Mouse (Mus musculus) cerebellum, postnatal 25 days (tissue): ENCODE measurements around the gene Fam133b.
A peak's percentile ranks its signal among the peaks of the same experiment; 100 is the strongest.

Source experiments
- DNase-seq, 2 experiments: peaks; one replicate each; pipeline ENCODE4 v3.0.0; 2021; ENCODE audit warnings: mixed read lengths in 2 of 2

The Fam133b gene

GRCm38 (mm10) chr5:3543629-3544479, at the start of gene Fam133b:
Fam133b (plus strand) TSS chr5:3543833.
- DNase-seq = peak; percentile 98

GRCm38 (mm10) chr5:3493968-3494367, 49.7 kb upstream of the Fam133b start:
- DNase-seq = no peak

- no peak for DNase-seq
These were observed 49.0 kb upstream of the Fam133b start for GRCm38 (mm10) chr5:3494452-3495187.

- no peak for DNase-seq
These were observed 46.1 kb upstream of the Fam133b start for GRCm38 (mm10) chr5:3497505-3497925.

GRCm38 (mm10) chr5:3500298-3500697, 43.3 kb upstream of the Fam133b start:
- no peak for DNase-seq

GRCm38 (mm10) chr5:3500957-3501563, 42.6 kb upstream of the Fam133b start:
- no peak for DNase-seq

- no peak for DNase-seq
These were observed 42.0 kb upstream of the Fam133b start for GRCm38 (mm10) chr5:3501564-3502001.

GRCm38 (mm10) chr5:3502610-3503350, 40.9 kb upstream of the Fam133b start:
- DNase-seq = no peak

- DNase-seq = no peak
These were observed 40.3 kb upstream of the Fam133b start for GRCm38 (mm10) chr5:3503373-3503772.

GRCm38 (mm10) chr5:3503836-3504323, 39.8 kb upstream of the Fam133b start:
- no peak for DNase-seq

GRCm38 (mm10) chr5:3504453-3504852, 39.2 kb upstream of the Fam133b start:
- DNase-seq = no peak

- no peak for DNase-seq
These were observed 38.1 kb upstream of the Fam133b start for GRCm38 (mm10) chr5:3505553-3505952.

GRCm38 (mm10) chr5:3508480-3509381, 34.9 kb upstream of the Fam133b start:
- DNase-seq = no peak

- no peak for DNase-seq
These were observed 34.1 kb upstream of the Fam133b start for GRCm38 (mm10) chr5:3509503-3509902.

- DNase-seq = no peak
These were observed 32.4 kb upstream of the Fam133b start for GRCm38 (mm10) chr5:3511097-3511795.

- no peak for DNase-seq
These were observed 31.0 kb upstream of the Fam133b start for GRCm38 (mm10) chr5:3512584-3512983.

GRCm38 (mm10) chr5:3514901-3515311, 28.7 kb upstream of the Fam133b start:
- DNase-seq = no peak

GRCm38 (mm10) chr5:3515477-3515876, 28.2 kb upstream of the Fam133b start:
- DNase-seq = no peak

- peak; percentile 17 to 25 for DNase-seq
These were observed 27.1 kb upstream of the Fam133b start for GRCm38 (mm10) chr5:3516481-3517075.
